Mouse (Mus musculus): ENCODE data around the gene Lrrc32. TPM values are rescaled to one million over a fixed set of nuclear protein-coding genes. Genes with fewer than 3 reads are reported as not detected.

Gene Lrrc32
- total RNA-seq, 2 experiments from 2014 or later = 1.6 to 2.5 TPM

GRCm38 (mm10) chr7:98487202-98487980 is 1.7 kb upstream of the Lrrc32 start:
- no peak for DNase-seq (ENCODE audit: low spot score in 2 of 2)

GRCm38 (mm10) chr7:98488398-98489130 is 519 bp upstream of the Lrrc32 start:
- DNase-seq (ENCODE audit: low spot score in 2 of 2) = no peak

DNA sequence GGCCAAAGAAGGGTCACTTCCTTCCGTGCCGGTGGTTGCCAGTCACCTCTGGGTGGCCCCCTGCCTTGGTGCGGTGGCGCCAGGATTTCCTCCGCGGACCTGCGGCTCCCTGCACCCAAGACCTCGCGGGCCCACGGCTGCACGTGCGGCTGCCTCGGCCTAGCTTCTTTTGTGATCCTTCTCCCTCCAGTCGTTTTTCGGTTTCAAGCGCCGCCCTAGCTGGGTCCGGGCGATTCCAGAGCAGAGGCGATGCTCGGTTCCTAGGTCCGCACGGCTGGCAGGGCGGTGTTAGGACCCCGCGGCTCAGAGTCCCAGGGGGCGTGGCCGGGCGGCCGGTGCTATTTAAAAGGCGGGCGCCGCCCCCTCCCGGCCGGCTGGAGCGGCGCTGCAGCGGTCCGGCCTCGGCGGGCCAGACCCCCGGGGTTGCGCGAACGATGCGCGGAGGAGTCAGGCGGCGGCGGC is 571 bp downstream of the Lrrc32 start:
- peak; percentile 24 to 47 for DNase-seq (ENCODE audit: low spot score in 2 of 2)

GRCm38 (mm10) chr7:98490328-98490727 is 1.2 kb downstream of the Lrrc32 start:
- no peak for DNase-seq (ENCODE audit: low spot score in 2 of 2)

DNA sequence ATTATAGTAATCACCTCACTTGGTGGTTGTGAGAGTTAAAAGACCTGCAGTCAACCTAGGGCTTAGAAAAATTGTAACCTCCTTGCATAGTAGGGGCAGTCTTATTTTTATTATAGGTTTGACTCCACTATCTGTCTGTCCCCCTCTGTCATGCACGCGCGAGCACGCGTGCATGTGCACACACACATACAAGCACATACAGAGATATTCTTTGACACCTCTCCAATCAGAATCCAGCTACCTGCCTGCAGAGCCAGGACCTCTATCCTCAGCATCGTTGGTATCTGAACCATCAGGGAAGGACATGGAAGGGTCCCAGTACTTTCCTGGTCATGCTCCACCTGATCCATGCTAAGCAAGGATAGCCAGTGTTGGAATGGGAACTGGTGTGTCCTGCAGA is 1.8 kb downstream of the Lrrc32 start:
- no peak for DNase-seq (ENCODE audit: low spot score in 2 of 2)

DNA sequence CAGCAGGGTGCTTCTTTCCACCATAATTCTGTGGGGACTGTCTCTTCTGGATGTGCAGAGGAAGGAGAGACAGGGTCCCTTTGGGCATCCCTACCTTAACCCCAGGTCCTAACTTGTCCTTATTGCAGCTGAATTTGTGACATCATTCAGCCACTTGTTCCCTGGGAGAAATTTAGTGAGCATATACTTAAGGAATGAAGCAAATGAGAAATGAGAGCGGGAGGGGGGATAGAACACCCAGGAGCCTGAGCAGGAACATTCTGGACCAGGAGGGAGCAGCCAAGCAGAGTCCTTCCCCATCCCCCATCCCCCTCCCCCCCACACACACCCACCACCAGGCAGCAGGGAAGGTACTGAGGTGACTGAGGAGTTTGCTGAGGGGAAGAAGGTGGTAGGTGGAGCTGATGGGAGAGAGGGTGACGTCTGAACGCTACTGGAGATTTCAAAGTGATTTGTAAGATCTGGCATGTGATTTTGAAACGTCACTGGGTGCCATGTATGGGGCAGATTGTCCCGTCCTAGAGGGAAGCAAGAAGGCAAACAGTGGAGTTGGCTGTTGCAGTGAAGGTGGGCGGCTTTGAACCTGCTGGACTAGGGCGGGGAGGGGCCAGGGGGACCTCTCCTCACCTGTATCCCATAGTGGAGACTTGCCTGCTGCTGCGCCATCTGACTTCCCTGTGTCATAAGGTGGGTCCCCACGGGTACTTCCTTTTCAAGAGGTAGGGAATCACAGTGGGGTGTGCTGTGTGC is 2.5 kb downstream of the Lrrc32 start:
- no peak for DNase-seq (ENCODE audit: low spot score in 2 of 2)

DNA sequence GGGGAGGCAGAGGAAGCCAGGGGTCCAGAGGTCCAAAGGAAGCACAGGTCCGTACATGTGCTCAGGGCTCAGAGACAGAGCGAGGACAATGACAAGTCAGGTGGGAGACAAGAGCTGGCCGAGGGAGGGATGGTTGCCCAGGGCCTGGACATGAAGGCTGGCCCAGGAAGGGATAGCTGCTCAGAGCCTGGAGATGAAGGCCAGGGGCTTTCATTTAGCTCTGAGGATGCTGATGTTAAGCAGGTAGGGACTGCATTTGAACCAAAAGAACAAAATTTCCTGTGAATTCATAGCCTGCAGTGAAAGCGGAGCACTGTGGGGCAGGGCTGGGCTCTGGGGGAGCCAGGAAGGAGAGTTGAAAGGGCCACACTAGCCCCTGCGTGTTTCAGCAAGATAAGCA is 3.2 kb downstream of the Lrrc32 start:
- DNase-seq (ENCODE audit: low spot score in 2 of 2) = no peak

- DNase-seq (ENCODE audit: low spot score in 2 of 2) = no peak
These were observed 4.2 kb downstream of the Lrrc32 start for GRCm38 (mm10) chr7:98493307-98493706.

GRCm38 (mm10) chr7:98493901-98494480 is 4.9 kb downstream of the Lrrc32 start:
- DNase-seq (ENCODE audit: low spot score in 2 of 2) = no peak

DNA sequence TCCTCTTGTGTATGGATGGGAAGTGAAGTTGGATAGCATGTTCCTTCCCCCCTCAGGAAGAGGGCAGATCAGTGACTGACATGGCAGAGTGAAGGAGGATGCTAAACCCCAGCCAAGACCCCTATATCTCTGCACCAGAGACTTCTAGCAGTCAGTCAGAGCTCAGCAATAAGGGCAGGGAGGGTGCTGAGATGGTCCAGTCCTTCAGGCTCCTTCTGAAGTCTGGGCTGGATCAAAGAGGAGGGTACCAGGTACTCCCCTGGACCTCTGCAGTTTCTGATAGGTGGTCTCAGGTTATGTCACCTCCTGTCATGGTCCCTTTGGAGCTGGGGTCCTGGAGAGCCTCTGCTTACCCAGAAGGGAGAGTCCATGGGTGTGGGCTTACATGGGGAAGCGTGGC is 6.5 kb downstream of the Lrrc32 start:
- no peak for DNase-seq (ENCODE audit: low spot score in 2 of 2)

- no peak for DNase-seq (ENCODE audit: low spot score in 2 of 2)
These were observed 8.4 kb downstream of the Lrrc32 start for GRCm38 (mm10) chr7:98497451-98497850.

DNA sequence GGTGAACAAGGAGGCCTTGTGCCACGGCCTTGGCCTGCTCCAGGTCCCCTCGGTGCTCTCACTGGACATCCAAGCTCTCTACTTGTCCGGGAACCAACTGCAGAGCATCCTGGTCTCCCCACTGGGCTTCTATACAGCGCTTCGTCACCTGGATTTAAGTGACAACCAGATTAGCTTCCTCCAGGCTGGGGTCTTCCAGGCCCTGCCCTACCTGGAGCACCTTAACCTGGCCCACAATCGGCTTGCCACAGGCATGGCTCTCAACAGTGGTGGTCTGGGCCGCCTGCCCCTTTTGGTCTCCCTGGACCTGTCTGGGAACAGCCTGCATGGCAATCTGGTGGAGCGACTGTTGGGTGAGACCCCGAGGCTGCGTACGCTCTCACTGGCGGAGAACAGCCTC is 9.0 kb downstream of the Lrrc32 start:
- DNase-seq (ENCODE audit: low spot score in 2 of 2) = no peak

GRCm38 (mm10) chr7:98498656-98499560 is 9.8 kb downstream of the Lrrc32 start:
- DNase-seq (ENCODE audit: low spot score in 2 of 2) = no peak

- DNase-seq (ENCODE audit: low spot score in 2 of 2) = no peak
These were observed 10.6 kb downstream of the Lrrc32 start for GRCm38 (mm10) chr7:98499561-98500292.

DNA sequence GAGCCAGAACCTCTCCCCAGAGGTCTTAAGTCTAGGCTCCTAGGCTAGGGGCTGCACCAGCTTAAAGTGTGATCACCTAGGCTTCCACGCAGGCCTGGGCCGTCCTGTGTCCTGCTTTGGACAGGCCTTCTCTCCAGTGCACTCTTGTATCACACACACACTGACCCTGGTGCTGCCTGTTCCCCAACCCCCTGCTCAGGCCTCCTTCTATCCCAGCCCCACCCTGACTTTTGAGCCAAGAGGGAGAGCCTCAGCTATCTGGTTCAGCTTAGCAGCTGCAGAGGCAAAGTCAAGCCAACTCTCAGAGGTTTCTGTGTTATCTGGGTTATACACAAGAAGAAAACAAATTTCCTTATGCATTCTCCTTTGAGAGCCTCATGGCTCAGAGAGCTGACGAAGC is 11.4 kb downstream of the Lrrc32 start:
- no peak for DNase-seq (ENCODE audit: low spot score in 2 of 2)

DNA sequence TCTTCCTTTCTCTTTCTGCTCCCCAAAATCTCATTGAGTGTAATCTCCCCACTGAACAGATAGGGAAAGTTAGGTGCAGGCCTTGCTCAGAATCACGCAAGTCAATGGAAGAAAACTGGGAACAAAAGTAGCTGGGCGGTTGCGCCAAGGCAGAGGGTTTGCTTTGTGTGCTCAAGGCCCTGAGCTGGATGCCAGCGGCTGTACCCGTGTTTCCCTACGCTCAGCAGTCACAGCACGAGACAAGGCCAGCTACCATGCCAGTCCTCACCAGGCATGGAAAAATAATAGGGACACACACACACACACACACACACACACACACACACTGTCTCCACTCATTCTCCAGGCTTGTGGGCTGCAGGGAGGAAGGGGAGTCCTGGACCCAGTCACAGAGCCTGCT is 12.0 kb downstream of the Lrrc32 start:
- no peak for DNase-seq (ENCODE audit: low spot score in 2 of 2)

GRCm38 (mm10) chr7:98502921-98503320 is 13.8 kb downstream of the Lrrc32 start:
- DNase-seq (ENCODE audit: low spot score in 2 of 2) = no peak

DNA sequence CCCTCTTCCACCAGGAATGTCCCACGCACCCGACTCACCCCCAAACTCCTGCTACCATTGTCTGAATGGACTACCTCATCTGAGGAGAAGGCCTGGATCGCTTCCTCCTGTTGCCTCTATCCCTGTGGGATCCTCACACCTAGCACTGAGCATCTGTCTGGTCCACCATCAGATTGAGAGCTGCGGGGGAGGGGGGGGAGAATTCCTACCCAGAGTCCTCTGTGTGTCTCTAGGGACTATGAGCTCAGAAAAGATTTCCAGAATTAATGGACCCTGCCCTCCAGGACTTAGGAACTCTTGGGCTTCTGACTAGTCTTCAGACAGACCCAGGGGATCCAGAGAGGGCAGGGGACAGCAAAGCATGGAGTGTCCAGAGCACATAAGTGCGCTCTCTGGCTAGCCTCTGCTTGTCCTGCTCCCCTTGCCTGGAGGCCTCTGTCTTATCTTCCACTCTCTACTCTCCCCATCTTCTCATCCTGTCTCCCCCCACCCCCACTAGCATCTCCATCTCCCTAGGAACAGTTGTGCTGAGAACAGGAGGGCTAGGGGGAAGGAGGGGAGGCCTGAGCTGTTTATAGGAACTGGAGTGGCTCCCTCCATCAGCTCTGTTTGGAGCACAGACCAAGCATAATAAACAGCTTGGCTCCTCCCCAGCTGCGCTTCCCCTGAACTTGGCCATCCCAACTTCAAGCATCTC is 15.0 kb downstream of the Lrrc32 start:
- no peak for DNase-seq (ENCODE audit: low spot score in 2 of 2)

GRCm38 (mm10) chr7:98504726-98505314 is 15.7 kb downstream of the Lrrc32 start:
- DNase-seq (ENCODE audit: low spot score in 2 of 2) = no peak

Measured in layer of hippocampus, adult 18-20 months (tissue).